Mouse (Mus musculus) ES-E14 (cell line): ENCODE data around the gene Mctp2.

Source experiments
- CHD2 ChIP-seq: IDR thresholded peaks from 2 replicates; pipeline ENCODE4 v1.6.1; 2014; ENCODE audit warnings: mild to moderate bottlenecking, low read depth, low read length, inconsistent platforms
- HCFC1 ChIP-seq: IDR thresholded peaks from 2 replicates; pipeline ENCODE4 v1.6.1; 2012; ENCODE audit warnings: low read length, inconsistent platforms, borderline replicate concordance; ENCODE audit not compliant: insufficient read depth
- MAFK ChIP-seq: IDR thresholded peaks from 2 replicates; pipeline ENCODE4 v1.6.1; 2014; ENCODE audit warnings: mild to moderate bottlenecking, low read depth, low read length, inconsistent platforms; ENCODE audit not compliant: insufficient read depth
- ZC3H11A ChIP-seq: IDR thresholded peaks from 2 replicates; pipeline ENCODE4 v1.6.1; 2012; ENCODE audit warnings: low read depth, mild to moderate bottlenecking, inconsistent platforms, low read length, borderline replicate concordance
- ZNF384 ChIP-seq: IDR thresholded peaks from 2 replicates; pipeline ENCODE4 v1.6.1; 2012; ENCODE audit warnings: low read depth, low read length, inconsistent platforms

DNA sequence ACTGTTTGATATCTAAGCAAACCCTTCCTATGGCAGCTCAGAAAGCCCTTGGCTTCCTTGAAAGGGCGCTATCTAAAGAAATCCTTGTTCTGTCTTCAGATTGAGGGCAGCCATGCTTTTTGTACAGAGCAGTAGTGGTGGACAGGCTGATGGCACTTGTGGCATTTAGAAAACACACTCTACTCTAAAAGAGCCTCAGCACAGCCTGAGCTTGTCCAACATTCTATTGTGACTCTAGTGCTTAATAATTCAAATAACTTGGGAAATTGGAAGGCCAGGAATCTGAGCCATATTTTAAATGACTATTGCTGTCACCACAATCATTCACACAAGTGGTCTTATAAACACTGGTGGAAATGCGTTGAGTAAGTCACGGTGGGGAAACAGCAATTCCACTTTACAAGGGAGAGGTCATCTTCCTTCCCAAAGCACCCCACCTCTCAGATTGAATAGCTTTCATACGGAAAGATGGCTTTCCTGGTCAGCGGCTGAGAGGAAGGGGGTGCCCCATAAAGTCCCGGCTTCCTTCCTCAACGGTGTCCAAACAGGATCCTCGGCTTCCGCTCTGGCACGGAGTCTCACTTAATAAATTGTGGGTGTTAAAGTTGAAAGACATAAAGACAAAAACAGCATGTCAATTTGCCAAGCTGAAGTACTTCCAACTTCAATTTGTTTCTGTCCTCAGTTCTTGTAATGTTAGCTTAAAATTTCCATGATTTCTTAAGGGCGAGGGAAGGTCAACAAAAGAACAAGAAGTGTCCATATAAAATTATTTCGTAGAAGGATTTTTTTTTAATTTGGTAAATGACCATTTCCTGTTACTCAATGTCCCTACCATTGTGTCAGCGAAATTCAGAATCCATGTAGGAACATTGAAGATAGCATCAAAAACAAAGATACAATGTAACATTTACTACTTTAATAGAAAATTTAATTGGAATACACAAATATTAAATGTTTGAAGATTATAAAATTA is 140.4 kb downstream of the Mctp2 start:
- TF ChIP-seq CHD2 (no peak), MAFK (no peak), ZC3H11A (no peak), ZNF384 (no peak), HCFC1 (no peak)
